Mouse (Mus musculus) granulocyte monocyte progenitor cell, adult 5-6 weeks (primary cell): ENCODE data around the gene Gtf3c1. TPM values are rescaled to one million over a fixed set of nuclear protein-coding genes. Genes with fewer than 3 reads are reported as not detected.
A peak's percentile ranks its signal among the peaks of the same experiment; 100 is the strongest.

ENCODE experiments used
- ATAC-seq: replicated peaks from 2 replicates; pipeline ENCODE4 v1.8.0; 2016; ENCODE audit warnings: mild to moderate bottlenecking, moderate TSS enrichment, inconsistent platforms; ENCODE audit not compliant: poor library complexity, severe bottlenecking
- total RNA-seq, 2 experiments: library from RNA; stranded (forward) in 1 of 2; stranded (reverse) in 1 of 2; fragments of 200-712, 200-1000 nt in 1 of 2; fragments of >200 nt in 1 of 2; fragmentation: Nextera tagmentation in 1 of 2; gene quantifications; 2 replicates each; pipeline ENCODE4 v1.2.3; 2014 to 2017

Gene Gtf3c1
- total RNA-seq (2014; fragmentation: Nextera tagmentation) (33.4 and 34.6 TPM in 2 replicates), total RNA-seq (2017) (35.2 and 47.4 TPM in 2 replicates)

- ATAC-seq: peak; percentile 94
Observed at GRCm38 (mm10) chr7:125707593-125708022, at the start of gene Gtf3c1, which contains the start of gene D430042O09Rik. TSS of gene Gtf3c1 (minus strand) at chr7:125707780. TSS of gene D430042O09Rik (plus strand) at chr7:125707888.

DNA sequence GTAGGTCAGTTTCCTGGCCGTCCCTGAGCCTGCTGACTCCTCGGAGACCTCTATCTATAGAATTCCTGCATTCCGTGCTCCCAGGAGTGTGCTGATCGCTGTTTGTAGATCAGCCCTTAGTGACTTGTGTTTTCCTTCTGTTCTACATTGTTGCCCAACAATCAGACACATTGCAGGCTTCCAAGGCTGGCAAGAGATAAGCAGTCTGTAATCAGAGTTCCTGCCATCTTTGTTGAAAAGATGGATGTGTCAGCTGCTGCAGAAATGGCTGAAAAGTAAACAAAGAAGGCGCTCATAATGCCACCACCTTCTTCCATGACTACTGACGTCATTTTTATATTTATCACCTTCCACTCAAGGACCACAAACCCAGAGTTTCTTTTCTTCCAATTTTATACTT lies 49.2 kb upstream of the Gtf3c1 start:
- no peak for ATAC-seq

- no peak for ATAC-seq
Observed at GRCm38 (mm10) chr7:125753326-125753715, 45.7 kb upstream of the Gtf3c1 start.

GRCm38 (mm10) chr7:125752699-125753325 lies 45.2 kb upstream of the Gtf3c1 start:
- ATAC-seq: no peak

DNA sequence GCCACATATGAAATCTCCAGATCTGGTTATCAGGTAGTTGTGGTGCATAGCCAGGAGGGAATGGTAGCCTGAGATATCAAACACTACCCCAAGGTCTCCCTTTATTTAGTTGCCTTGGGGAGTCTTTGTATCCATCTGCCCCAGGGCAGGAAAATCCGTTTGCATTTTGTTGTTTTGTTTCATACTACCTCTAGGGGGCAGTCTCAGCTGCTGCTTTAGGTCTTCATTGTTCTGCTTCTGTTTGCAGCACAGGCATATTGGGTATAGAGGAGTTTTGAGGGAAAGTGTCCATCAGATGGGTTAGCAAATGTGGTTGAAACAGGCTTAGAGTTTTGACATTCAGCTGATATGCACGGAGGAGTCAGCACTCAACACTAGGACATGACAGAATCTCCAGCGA lies 40.6 kb upstream of the Gtf3c1 start:
- ATAC-seq: peak; percentile 52; the same call in 1 of the 2 replicates

- 0 out of 2 replicates have a peak, but pooled peaks have one; percentile 34 for ATAC-seq
Observed at GRCm38 (mm10) chr7:125747316-125747690, 39.7 kb upstream of the Gtf3c1 start.

GRCm38 (mm10) chr7:125746621-125747315 lies 39.2 kb upstream of the Gtf3c1 start:
- ATAC-seq: no peak

DNA sequence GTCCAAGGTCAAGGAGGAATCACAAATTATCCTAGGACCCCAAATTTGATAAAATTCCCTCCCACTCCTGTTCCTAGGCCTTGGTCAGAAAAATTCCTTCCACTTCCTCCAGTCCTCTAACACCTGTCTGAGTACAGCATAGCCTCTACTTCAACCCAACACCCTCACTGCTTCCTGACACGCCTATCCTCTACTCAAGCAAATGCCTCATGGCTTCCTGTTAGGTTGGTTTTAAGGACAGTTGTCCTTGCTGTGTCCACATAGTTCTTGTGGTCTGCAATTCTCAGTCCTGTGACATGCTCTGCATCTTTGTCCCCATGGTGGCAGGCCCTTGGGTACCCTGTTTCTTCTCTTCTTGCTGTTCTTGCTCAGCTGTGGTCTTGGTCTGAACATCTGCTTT lies 37.2 kb upstream of the Gtf3c1 start:
- no peak for ATAC-seq

DNA sequence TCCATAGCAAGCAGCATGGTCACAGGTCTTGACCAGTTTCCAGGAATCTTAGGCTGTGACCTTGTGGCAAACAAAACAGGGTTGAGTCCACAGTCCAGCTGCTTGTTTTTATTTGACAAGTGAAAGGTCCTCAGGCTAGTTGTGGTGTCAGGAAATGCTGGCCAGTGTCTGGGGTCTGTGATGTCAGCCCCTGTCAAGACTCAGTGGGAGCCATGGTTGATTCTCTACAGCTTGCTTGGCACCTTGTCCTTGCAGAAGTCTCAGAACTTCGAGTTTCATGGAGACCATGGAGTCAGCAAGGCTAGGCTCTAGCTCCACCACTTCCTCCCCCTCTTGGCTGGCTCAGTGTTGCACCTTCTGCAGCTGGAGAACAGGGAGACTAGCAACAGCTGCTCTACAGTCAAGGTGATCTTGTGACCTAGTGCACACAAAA lies 33.7 kb upstream of the Gtf3c1 start:
- no peak for ATAC-seq

DNA sequence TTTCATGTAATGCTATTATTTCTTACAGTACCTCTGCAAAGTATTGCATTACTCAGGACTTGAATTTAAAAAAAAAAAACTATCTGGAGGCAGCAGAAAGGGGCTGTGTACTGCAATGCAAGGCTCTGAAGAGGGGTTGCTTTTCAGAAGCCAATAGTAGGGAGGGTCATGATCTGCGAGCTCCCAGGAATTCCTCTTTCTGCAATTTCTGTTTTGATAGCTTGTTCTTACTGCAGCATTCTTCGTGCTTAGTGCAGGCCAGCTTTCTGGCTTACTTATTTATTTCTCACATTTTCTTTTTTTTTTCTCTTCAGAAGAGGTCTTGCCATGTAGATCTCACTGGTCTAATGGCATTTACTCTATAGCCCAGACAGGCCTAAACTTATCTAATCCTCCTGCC lies 32.9 kb upstream of the Gtf3c1 start:
- ATAC-seq: no peak

DNA sequence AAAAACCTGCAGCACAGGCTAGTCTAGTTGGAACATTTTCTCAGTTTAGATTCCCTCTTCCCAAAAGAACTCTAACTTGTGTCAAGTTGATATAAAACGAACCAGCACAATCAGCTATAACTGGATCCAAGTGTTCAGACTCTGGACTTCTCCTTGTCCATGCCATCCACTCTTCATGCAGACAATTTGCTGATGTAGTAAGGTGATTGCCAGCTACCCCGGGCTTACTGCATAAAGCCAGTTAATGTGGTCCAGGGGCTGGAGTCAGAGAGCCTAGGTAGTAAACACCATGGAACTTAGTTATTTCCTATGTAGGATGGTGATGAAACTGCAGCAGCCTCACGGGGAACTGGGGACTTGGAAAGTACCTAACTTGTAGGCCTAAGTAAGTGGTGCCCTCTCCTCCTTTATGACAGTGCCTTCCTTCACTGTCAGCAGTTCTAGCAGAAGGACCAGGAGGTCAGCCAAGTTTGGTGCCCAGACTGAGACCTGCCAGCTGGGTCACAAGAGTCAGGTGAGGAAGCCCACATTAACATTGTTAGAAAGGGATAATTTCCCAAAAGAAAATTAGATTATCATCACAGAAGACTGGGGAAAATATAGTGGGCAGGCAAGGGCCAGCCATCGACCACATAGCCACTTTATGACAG lies 28.9 kb upstream of the Gtf3c1 start:
- ATAC-seq: no peak

- ATAC-seq: no peak
Observed at GRCm38 (mm10) chr7:125733791-125734190, 26.2 kb upstream of the Gtf3c1 start.

GRCm38 (mm10) chr7:125731679-125732078 lies 24.1 kb upstream of the Gtf3c1 start:
- ATAC-seq: no peak

DNA sequence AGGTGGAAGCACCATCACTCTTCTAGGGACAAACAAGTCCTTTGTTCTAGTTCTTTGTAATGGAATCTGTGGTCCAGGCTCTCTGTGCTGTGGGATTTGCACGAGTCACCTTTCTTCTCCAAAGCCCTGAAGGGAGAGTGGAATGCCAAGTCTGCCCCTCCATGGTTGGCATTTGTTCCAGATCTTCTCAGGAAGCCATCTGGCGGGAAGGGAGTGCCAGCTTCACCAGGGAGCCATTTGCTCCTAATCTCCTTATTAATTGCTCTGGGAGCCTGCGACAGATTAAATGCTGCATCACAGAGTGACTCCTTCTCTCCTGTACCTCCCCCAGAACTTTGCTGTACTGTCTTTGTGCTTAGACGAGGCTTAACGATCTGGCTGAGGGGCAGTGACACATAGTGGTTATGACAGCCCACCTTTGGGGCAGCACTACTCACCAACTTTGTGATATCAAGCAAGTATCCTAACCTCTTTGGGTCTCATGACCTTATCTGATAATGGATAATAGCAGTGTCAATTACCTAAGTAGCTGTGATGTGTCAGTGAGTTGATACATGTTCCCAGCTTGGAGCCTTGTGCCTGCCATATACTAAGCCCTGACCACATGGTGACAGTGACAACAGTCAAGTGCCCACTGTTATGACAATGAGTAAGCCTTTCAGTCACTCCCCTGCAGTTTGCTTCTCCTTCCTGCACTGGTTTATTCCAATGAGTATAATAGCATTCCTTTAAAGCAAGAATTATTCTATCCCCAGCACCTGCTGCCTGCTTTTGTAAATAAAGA lies 15.8 kb upstream of the Gtf3c1 start:
- no peak for ATAC-seq

GRCm38 (mm10) chr7:125722127-125722526 lies 14.5 kb upstream of the Gtf3c1 start:
- no peak for ATAC-seq

GRCm38 (mm10) chr7:125721033-125721432 lies 13.5 kb upstream of the Gtf3c1 start:
- ATAC-seq: no peak

GRCm38 (mm10) chr7:125720370-125720769 lies 12.8 kb upstream of the Gtf3c1 start:
- ATAC-seq: no peak

DNA sequence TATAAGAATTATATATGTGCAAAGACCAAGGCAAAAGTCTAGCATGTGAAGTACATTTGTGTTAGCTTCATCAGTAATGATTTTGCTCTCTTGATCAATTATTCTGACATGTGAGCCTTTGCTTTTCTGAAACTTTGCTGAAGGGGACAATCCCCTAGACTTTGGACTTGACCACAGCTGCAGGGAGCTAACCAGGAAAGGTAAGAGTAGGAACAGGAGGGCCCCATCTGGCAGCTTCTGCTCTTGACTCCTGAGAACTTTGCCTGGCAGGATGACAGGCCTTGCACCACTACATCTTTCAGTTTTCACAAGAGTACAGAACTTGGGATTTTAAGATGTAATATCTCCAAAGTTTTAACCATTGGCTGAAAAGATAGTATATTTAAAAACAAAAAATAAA lies 10.0 kb upstream of the Gtf3c1 start:
- ATAC-seq: no peak

GRCm38 (mm10) chr7:125716724-125717123 lies 9.1 kb upstream of the Gtf3c1 start:
- no peak for ATAC-seq

- peak; percentile 57 for ATAC-seq
Observed at GRCm38 (mm10) chr7:125714803-125715202, 7.2 kb upstream of the Gtf3c1 start.
